Mouse (Mus musculus): ENCODE results near the gene Zfp384. TPM values are rescaled to one million over a fixed set of nuclear protein-coding genes. Genes with fewer than 3 reads are reported as not detected.

The Zfp384 gene
- polyA plus RNA-seq (2017; shearing (Covaris generic)) = 1 to 10 TPM; 4.0 to 7.5 (median 4.0) TPM

DNA sequence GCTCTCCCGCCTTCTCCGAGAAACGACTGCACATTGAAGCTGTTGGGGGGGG is at the start of gene Zfp384:
Zfp384 (plus strand) TSS at position 17 of the 52 bp plus-strand sequence.
- ATAC-seq = no peak

GRCm38 (mm10) chr6:124959960-124960359 is 49.0 kb upstream of the Zfp384 start:
- no peak for ATAC-seq

DNA sequence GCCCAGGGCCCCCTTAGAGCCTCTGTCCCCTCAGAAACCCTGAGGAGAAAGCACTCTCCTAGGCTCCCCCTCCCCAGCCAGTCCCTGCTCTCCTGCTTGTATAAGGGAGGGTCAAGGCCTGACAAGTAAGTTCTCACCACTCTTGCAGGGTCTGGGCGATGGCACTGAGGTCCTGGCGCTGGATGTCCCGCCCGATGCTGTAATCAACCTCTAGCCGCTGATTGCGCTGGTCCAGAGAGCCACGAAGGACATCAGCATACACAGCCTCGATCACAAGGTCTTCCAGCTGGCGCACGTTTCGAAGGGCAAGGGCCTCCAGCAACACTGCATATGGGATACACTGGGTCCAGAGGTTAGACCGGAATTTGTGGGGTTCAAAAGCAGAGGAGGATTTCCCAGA is 47.9 kb upstream of the Zfp384 start:
- ATAC-seq = no peak

- ATAC-seq = peak; percentile 4
Measured at GRCm38 (mm10) chr6:124964638-124965037, 44.3 kb upstream of the Zfp384 start.

- peak; percentile 90 for ATAC-seq
Measured at GRCm38 (mm10) chr6:124965088-124965719, 43.7 kb upstream of the Zfp384 start, which contains the start of gene Cops7a. Gene Cops7a (minus strand): TSS chr6:124965538.

DNA sequence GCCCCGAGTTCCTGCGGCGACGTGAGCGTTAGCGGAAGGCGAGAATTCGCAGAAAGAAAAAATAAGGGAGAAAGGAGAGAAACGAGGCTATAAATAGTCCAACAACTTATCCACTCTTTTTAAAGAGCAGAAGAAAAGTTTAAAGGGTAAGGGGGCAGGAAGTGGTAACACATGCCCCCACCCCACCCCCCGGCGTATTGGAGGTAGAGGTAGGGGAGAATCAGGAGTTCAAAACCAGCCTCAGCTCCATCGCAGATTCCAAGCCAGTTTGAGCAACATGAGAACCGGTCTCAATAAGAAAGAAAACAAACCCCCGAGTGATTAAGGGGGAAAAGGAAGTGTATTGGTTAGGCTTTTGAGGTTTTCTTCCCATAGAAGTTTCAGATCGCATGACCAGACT is 43.2 kb upstream of the Zfp384 start:
- peak; percentile 24 for ATAC-seq

DNA sequence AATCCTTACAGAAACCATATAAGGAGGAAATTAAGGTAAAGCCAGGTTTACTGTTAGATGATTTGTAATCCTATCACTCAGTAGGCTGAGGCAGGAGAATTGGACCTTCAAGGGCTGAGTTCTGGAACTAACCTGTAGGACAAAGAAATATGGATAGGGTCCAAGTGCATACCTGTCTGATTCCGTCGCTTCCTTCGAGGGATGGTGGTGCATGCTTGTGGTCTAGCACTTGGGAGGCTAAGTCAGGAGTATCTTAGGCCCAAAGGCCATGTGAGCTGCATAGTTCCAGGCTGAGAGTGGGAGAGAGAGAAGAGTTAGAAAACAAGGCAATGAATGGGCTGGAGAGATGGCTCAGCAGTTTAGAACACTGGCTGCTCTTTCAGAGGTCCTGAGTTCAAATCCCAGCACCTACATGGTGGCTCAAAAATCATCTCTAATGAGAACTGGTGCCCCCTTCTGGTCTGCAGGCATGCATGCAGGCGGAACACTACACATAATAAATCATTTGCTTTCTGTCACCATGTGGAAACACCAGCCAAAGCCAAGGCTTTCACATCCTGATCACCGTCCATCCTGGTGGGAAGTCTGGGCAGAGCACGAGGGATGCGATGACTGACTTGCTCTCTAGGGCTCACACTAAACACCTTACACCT is 42.4 kb upstream of the Zfp384 start:
- no peak for ATAC-seq

DNA sequence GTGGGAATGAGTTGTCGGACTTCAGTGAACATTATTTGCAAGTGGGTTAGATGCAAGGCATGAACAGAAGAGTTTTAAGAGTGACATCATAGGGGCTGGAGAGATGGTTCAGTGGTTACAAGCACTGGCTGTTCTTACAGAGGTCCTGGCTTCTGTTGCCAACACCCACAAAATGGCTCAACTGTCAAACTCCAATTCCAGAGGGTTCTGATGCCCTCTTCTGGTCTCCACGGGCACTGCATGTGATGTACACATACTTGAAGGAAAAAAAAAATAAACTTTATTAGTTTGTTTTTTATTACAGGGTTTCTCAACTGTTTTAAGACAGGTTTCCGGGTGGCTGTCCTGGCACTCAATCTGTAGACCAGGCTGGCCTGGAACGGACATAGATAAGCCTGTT is 41.2 kb upstream of the Zfp384 start:
- ATAC-seq = no peak

- no peak for ATAC-seq
Measured at GRCm38 (mm10) chr6:124992241-124992640, 16.7 kb upstream of the Zfp384 start.

DNA sequence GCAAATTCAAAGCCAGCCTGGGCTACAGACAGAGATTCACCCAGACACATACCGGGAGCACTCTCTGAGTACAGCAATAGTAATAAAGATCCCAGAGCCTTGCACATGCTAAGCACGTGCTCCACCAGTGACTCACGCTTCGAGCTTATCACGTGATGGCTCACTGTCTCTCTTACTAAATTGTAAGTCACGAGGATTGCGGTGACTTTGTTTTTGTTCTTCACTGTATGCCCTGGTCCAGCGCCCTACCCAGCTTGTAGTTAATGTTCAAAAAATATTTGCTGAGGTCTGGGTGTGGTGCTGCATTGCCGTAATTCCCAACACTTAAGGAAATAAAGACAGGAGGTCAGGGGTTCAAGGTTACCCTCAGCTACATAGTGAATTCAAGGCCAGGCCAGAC is 15.6 kb upstream of the Zfp384 start:
- no peak for ATAC-seq

- no peak for ATAC-seq
Measured at GRCm38 (mm10) chr6:124993876-124994275, 15.1 kb upstream of the Zfp384 start.

- ATAC-seq = no peak
Measured at GRCm38 (mm10) chr6:124995246-124995645, 13.7 kb upstream of the Zfp384 start.

- ATAC-seq = no peak
Measured at GRCm38 (mm10) chr6:124995831-124996403, 13.0 kb upstream of the Zfp384 start.

DNA sequence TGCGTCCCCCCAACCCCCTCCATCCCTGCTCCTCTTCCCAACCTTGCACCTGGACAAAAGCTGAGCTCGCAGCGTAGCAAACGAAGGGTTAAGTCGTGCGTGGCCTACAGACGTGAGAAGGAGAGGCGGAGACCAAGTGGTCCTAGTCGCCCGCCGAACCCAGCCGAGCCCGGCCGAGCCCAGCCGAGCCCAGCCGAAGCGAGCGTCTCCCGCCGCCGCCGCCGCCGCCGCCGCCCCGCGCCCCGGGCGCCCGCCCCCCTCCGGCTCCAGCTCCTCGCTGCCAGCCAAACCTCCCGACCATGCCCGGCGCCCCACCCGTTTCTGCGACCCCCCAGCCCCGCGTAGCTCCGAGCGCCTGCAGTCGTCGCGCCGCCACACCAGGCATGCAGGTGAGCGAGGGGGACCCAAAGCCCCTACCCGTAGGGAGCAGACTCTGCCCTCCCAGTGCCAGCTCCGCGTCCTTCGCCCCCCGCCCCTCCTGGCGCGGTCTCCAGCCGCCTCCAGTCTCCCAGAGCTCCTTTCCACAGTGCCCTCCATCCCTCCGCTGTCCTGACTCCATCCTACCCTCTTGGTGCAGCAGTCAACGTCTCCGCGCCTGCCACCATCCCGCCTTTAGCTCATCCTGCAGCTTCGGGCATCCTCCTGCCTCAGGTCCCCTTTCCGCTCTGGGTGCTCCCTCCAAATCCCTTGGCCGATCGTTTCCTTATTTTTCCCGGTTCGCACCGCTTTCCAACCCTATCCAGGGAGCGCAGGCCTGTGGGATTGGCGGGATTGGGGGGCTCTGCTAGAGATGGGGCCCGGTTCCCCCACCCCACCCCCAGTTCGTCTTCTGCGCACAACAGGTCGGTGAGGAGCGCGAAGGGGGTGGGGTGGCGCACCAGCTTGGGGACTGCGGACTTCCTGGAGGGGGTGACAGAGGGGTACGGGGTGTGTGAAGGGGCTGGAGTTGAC is 12.1 kb upstream of the Zfp384 start, which contains the start of gene Pianp:
Pianp (plus strand) TSS at position 144 of the 951 bp plus-strand sequence.
- ATAC-seq = peak; percentile 51

- ATAC-seq = no peak
Measured at GRCm38 (mm10) chr6:124998066-124998465, 10.9 kb upstream of the Zfp384 start.

DNA sequence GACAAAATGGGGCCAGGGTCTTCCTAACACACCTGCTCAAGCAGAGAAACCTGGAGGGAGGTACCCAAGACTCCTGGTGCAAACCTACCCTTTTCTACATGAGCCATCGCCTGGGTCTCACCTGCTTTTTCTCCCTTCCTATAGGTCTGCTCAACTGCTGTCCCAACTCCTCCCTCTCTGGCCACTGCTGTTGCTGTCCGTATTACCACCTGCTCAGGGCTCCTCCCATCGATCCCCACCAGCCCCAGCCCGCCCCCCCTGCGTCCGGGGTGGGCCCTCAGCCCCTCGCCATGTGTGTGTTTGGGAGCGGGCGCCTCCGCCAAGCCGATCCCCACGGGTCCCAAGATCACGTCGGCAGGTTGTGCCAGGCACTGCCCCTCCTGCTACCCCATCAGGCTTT is 9.9 kb upstream of the Zfp384 start:
- no peak for ATAC-seq

- no peak for ATAC-seq
Measured at GRCm38 (mm10) chr6:124999546-124999945, 9.4 kb upstream of the Zfp384 start.

- no peak for ATAC-seq
Measured at GRCm38 (mm10) chr6:125003706-125004105, 5.2 kb upstream of the Zfp384 start.

GRCm38 (mm10) chr6:125005086-125005485 is 3.9 kb upstream of the Zfp384 start:
- ATAC-seq = no peak

DNA sequence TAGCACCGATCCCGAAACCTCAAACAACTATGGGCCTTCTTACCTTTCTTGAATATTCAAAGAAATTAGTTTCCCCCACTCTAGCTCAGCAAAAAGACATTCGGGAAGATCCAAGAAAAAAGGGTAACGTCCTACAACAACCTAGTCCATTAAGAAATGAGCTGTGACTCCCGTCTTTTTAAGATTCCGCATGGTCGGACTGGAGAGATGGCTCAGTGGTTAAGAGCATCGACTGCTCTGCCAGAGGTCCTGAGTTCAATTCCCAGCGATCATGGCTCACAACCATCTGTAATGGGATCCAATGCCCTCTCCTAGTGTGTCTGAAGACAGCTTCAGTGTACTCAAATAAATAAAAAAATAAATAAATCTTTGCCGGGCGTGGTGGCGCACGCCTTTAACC is 885 bp upstream of the Zfp384 start:
- no peak for ATAC-seq

DNA sequence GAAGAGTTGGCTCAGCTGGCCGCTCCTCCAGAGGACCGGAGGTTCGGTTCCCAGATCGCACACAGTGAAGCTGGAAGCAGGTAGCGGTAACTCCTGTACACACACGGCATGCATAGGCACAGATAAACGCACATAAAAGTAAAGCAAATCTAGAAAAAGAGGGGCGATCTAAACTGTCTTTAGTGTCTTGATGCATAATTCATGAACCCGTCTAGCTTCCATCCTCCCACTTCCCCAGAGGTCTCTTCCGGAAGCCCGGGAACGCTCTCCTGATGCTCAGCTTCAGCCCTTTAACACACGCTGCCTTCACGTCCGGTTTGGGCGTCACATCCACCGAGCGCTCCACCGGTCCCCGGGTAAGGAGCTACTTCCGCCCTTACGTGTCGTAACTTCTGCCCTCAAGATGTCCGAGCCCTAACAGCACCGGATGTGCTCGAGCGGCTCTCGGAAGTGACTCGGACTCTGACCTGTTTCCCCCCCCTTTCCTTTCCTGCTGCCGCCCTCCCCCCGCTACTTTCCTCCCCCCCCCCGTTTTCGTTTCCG is 288 bp upstream of the Zfp384 start:
- peak; percentile 97 for ATAC-seq

DNA sequence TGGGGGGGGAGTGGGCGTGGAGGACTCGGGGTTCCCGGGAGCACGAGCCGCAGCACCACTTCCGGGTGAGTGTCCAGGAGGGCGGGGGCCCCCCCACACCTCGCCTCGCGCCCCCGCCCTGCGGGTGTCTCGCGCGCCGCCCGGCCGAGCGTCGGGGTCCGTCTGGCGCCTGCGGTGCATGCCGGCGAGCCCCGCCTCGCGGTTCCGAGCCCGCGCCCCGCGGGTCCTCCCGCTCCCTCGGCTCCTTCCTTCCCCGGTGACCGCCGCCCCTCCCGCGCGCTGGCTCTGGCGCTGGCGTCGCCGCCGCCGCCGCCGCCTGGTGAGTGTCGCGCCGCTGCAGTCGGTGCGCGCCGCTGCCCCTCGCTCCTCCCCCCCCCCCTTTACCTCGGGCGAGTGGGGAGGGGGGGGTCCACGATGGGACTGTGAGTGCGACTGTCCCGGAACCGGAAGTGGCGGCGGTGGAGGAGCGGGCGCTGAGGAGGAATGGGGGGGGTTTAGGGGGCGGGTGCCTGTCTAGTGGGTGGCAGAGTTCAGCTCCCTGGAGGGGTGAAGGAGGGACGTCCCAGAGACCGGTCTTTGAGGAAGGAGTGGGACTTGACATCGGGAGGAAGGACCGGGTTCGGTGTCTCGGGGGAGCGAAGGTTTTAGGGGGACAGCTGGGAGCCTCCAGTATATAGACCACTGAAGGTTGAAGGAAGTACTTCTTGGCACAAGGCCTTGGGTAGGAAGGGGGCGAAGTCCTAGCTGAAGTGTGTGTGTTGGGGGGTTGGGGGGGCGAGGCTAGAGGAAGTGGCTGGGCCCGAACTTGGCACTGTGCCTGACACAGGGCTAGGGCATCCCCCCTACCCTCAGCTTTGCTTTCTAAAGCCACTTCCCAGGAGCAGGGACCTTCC is 482 bp downstream of the Zfp384 start:
- peak; percentile 50 for ATAC-seq
